Mouse (Mus musculus) forebrain, embryonic 11.5 days (tissue): ENCODE measurements around the gene AF067061. TPM values are rescaled to one million over a fixed set of nuclear protein-coding genes. Genes with fewer than 3 reads are reported as not detected.
"Not testable (repeated sequence)": the region's sequence is repeated elsewhere in the genome, so short reads cannot be mapped to it uniquely, and the experiment has no call there.

Experiments
- ATAC-seq: fragments of 200-750 bp; cut with Nextera tagmentation; replicated peaks from 2 replicates; pipeline ENCODE4 v1.8.0; 2017; ENCODE audit warnings: moderate TSS enrichment; ENCODE audit not compliant: low FRiP score
- DNase-seq: peaks from one replicate; pipeline ENCODE4 v3.0.0-alpha.2; 2017; ENCODE audit warnings: low spot score
- H3K27ac ChIP-seq: fragments of 300-500 bp; sonication (generic); 2 replicates; pipeline ENCODE4 v1.5.1; 2014; ENCODE audit warnings: low read depth, low read length
- H3K27me3 ChIP-seq: fragments of 300-500 bp; sonication (generic); 2 replicates; pipeline ENCODE4 v1.6.1; 2014; ENCODE audit warnings: mild to moderate bottlenecking, low read length, mixed read lengths; ENCODE audit not compliant: control insufficient read depth, insufficient read depth
- H3K36me3 ChIP-seq: fragments of 300-500 bp; sonication (generic); 2 replicates; pipeline ENCODE4 v1.6.1; 2014; ENCODE audit warnings: mild to moderate bottlenecking, low read length, moderate library complexity, mixed read lengths; ENCODE audit not compliant: control insufficient read depth, insufficient read depth
- H3K4me1 ChIP-seq: fragments of 300-500 bp; sonication (generic); replicated peaks from 2 replicates; pipeline ENCODE4 v1.6.1; 2014; ENCODE audit warnings: low read length, mixed read lengths; ENCODE audit not compliant: control insufficient read depth, insufficient read depth
- H3K4me2 ChIP-seq: fragments of 300-500 bp; sonication (generic); 2 replicates; pipeline ENCODE4 v1.6.1; 2014; ENCODE audit warnings: low read depth, mild to moderate bottlenecking, low read length, moderate library complexity, mixed read lengths; ENCODE audit not compliant: severe bottlenecking
- H3K4me3 ChIP-seq: fragments of 300-500 bp; sonication (generic); 2 replicates; pipeline ENCODE4 v1.5.1; 2014; ENCODE audit warnings: low read depth, low read length
- H3K9ac ChIP-seq: fragments of 300-500 bp; sonication (generic); 2 replicates; pipeline ENCODE4 v1.6.1; 2014; ENCODE audit warnings: low read length
- H3K9me3 ChIP-seq: fragments of 300-500 bp; sonication (generic); 2 replicates; pipeline ENCODE4 v1.6.1; 2016; ENCODE audit warnings: low read length, mixed read lengths; ENCODE audit not compliant: control insufficient read depth
- WGBS: fragments of 180-500 bp; shearing (Covaris S2); extraction: QIAGEN DNeasy Blood & Tissue Kit; methylation state at CpG from one replicate; pipeline ENCODE4 v1.1.7; 2014; 5-methylcytosine and 5-hydroxymethylcytosine counted together
- polyA plus RNA-seq: library from polyadenylated mRNA; unstranded; fragments of >200 nt; fragmentation: Nextera tagmentation; extraction: Ambion mirVana; gene quantifications from 2 replicates; pipeline ENCODE4 v1.2.1, GENCODE M21; 2014

The AF067061 gene
- not detected in 2 replicates for polyA plus RNA-seq

- H3K27ac ChIP-seq, H3K4me3 ChIP-seq, H3K9me3 ChIP-seq, H3K4me2 ChIP-seq, ATAC-seq, H3K9ac ChIP-seq, H3K27me3 ChIP-seq, DNase-seq, H3K4me1 ChIP-seq, H3K36me3 ChIP-seq: not testable (repeated sequence)
- WGBS = 85% methylated on average over 2 of the region's 2 CpGs
Observed at GRCm38 (mm10) chr13:120262870-120263269, at the start of gene AF067061. Gene AF067061 (plus strand): TSS chr13:120263114.

- H3K27ac ChIP-seq, H3K9ac ChIP-seq, H3K9me3 ChIP-seq, H3K4me2 ChIP-seq, H3K4me1 ChIP-seq, DNase-seq, ATAC-seq, H3K27me3 ChIP-seq, H3K36me3 ChIP-seq, H3K4me3 ChIP-seq: not testable (repeated sequence)
- WGBS = no CpG with 5 or more reads among the region's 2 CpGs
Observed at GRCm38 (mm10) chr13:120215847-120216246, 47.1 kb upstream of the AF067061 start, which contains the start of gene Gm21762. Gene Gm21762 (minus strand): TSS chr13:120215947.

GRCm38 (mm10) chr13:120220922-120221321 lies 42.0 kb upstream of the AF067061 start:
- H3K4me2 ChIP-seq, H3K27me3 ChIP-seq, H3K9me3 ChIP-seq, H3K27ac ChIP-seq, H3K9ac ChIP-seq, ATAC-seq, H3K36me3 ChIP-seq, H3K4me3 ChIP-seq, H3K4me1 ChIP-seq: not testable (repeated sequence)
- peak; percentile 21 for DNase-seq
- WGBS = 90% methylated on average over 5 of the region's 5 CpGs

GRCm38 (mm10) chr13:120223012-120223659 lies 39.8 kb upstream of the AF067061 start:
- not testable (repeated sequence) for ATAC-seq, H3K27me3 ChIP-seq, H3K4me2 ChIP-seq, H3K27ac ChIP-seq, H3K4me3 ChIP-seq, H3K36me3 ChIP-seq, H3K9ac ChIP-seq, H3K9me3 ChIP-seq, H3K4me1 ChIP-seq
- WGBS = 95% methylated on average over 16 of the region's 25 CpGs
- DNase-seq = peak; percentile 24

- H3K4me2 ChIP-seq, H3K27ac ChIP-seq, H3K9me3 ChIP-seq, H3K36me3 ChIP-seq, H3K4me3 ChIP-seq, H3K27me3 ChIP-seq, H3K9ac ChIP-seq, H3K4me1 ChIP-seq: not testable (repeated sequence)
- peak; percentile 33 for DNase-seq
- 94% methylated on average over 17 of the region's 17 CpGs for WGBS
- 0 out of 2 replicates have a peak, but pooled peaks have one; percentile 60 for ATAC-seq
Observed at GRCm38 (mm10) chr13:120231798-120232197, 31.1 kb upstream of the AF067061 start.

GRCm38 (mm10) chr13:120232447-120233049 lies 30.4 kb upstream of the AF067061 start:
- not testable (repeated sequence) for H3K9ac ChIP-seq, H3K36me3 ChIP-seq, H3K27me3 ChIP-seq, H3K27ac ChIP-seq, H3K9me3 ChIP-seq, DNase-seq, H3K4me3 ChIP-seq, H3K4me2 ChIP-seq, H3K4me1 ChIP-seq
- ATAC-seq = 0 out of 2 replicates have a peak, but pooled peaks have one; percentile 24
- WGBS = 80% methylated on average over 13 of the region's 25 CpGs

GRCm38 (mm10) chr13:120238811-120239210 lies 24.1 kb upstream of the AF067061 start, which contains the start of gene Gm21731:
Gene Gm21731 (plus strand): TSS chr13:120239111.
- ATAC-seq, H3K4me3 ChIP-seq, H3K36me3 ChIP-seq, H3K27ac ChIP-seq, DNase-seq, H3K9ac ChIP-seq, H3K4me2 ChIP-seq, H3K27me3 ChIP-seq, H3K9me3 ChIP-seq, H3K4me1 ChIP-seq: not testable (repeated sequence)

- ATAC-seq, H3K4me1 ChIP-seq, H3K4me3 ChIP-seq, H3K9ac ChIP-seq, H3K27me3 ChIP-seq, H3K36me3 ChIP-seq, H3K27ac ChIP-seq, DNase-seq, H3K9me3 ChIP-seq, H3K4me2 ChIP-seq: not testable (repeated sequence)
- 91% methylated on average over 2 of the region's 3 CpGs for WGBS
Observed at GRCm38 (mm10) chr13:120251208-120251924, 11.5 kb upstream of the AF067061 start.
